Comparison of ENCODE assay signal across 8 mouse cellular contexts in the genomic region with DNA sequence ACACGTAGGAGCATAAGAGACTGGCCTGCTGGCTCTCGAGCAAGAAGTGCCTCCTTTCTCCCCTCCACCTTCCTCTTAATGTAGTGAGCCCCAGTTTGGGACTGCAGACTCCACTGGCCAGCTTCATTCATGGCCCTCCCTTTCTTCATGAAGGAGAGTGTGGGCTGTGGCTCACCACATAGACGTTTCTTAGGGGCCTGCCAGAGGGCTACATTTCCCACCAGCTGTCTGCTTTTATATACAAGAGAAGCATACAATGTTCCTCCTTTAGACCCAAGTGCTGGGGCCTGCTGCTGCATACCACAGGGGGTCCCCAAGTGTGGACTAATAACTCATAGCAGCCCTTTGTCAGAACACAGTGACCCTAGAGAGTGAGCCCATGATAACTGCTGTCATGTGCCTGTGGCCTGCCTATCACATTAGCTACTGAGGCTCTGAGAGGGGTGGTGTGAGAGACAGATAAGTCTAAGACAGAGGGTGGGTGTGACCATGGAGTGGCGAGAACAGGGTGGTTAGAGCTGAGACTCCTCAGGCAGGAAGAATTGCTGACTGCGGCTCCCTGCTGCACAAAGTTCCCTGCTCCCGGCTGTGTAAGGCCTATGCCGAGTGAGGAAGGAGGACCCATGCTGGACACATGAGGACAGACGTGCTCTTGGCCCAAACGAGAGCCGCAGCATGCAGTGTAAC.
DNase-seq lines count a peak whose midpoint lies in the region; ATAC-seq and TF ChIP-seq lines count a peak whose summit lies in the region.

No protein-coding gene starts in this region.

- no peak overlapping the region for H3ac ChIP-seq in myocyte (ENCODE audit: control insufficient read depth, insufficient read length)

- H3K4me3 ChIP-seq in hindbrain, embryonic 12.5 days = no peak overlapping the region
- no peak overlapping the region for H3K4me3 ChIP-seq in hindbrain, embryonic 14.5 days (replicated peaks; ENCODE audit: low read length)
- no peak overlapping the region for H3K4me3 ChIP-seq in myocyte
- H3K4me3 ChIP-seq in midbrain, embryonic 16.5 days (ENCODE audit: low read depth, low read length) = no peak overlapping the region

- no peak for ATAC-seq in hindbrain, embryonic 12.5 days (ENCODE audit: low FRiP score)
- ATAC-seq in hindbrain, embryonic 14.5 days (ENCODE audit: low FRiP score) = no peak
- ATAC-seq in hematopoietic stem cell, adult 5-6 weeks (replicated peaks in 1 of 2; ENCODE audit: insufficient read depth in 1 of 2, low FRiP score in 2 of 2, low TSS enrichment in 1 of 2, low read depth in 1 of 2, poor library complexity in 2 of 2, severe bottlenecking in 2 of 2) = peak; percentile 57 to 73
- no peak for ATAC-seq in midbrain, embryonic 16.5 days

- H3K9me3 ChIP-seq in hindbrain, embryonic 12.5 days (replicated peaks) = no peaks in the 10 kb centered on the region
- no peaks in the 10 kb centered on the region for H3K9me3 ChIP-seq in hindbrain, embryonic 14.5 days (ENCODE audit: control insufficient read depth, low read length)
- H3K9me3 ChIP-seq in midbrain, embryonic 16.5 days (replicated peaks; ENCODE audit: control insufficient read depth, low read length, poor library complexity, severe bottlenecking) = no peaks in the 10 kb centered on the region

- no peak for TF ChIP-seq POLR2A in myocyte (IDR thresholded peaks at IDR 0.05; ENCODE audit: insufficient read length, low read depth)

- 0 out of 2 replicates have a peak overlapping the region, but pooled peaks have one; percentile 30 for H3K27ac ChIP-seq in hindbrain, embryonic 12.5 days
- H3K27ac ChIP-seq in hindbrain, embryonic 14.5 days = no peak overlapping the region
- H3K27ac ChIP-seq in midbrain, embryonic 16.5 days (ENCODE audit: low read length) = no peak overlapping the region

- peaks cover 16% of the 10 kb centered on the region for H3K4me1 ChIP-seq in hindbrain, embryonic 12.5 days
- H3K4me1 ChIP-seq in hindbrain, embryonic 14.5 days (replicated peaks; ENCODE audit: control insufficient read depth, insufficient read depth, low read length) = 0 out of 2 replicates have a peak, but pooled peaks cover 6% of the 10 kb centered on the region
- H3K4me1 ChIP-seq in midbrain, embryonic 16.5 days (ENCODE audit: control insufficient read depth, insufficient read depth, low read length) = peaks cover 8% of the 10 kb centered on the region; the same call in 1 of the 2 replicates

- H3K36me3 ChIP-seq in hindbrain, embryonic 12.5 days = peaks cover 67% of the 10 kb centered on the region
- H3K36me3 ChIP-seq in hindbrain, embryonic 14.5 days (replicated peaks; ENCODE audit: control insufficient read depth, insufficient read depth) = peaks cover 68% of the 10 kb centered on the region
- H3K36me3 ChIP-seq in myocyte (ENCODE audit: control insufficient read depth, insufficient read depth) = no peaks in the 10 kb centered on the region
- peaks cover 23% of the 10 kb centered on the region for H3K36me3 ChIP-seq in midbrain, embryonic 16.5 days (ENCODE audit: control insufficient read depth, insufficient read depth, low read length)

- no peak for DNase-seq in hindbrain, embryonic 14.5 days (ENCODE audit: low spot score)
- DNase-seq in c-Kit-positive CD71-negative TER-119-negative erythroid progenitor cells, embryonic 14.5 days (ENCODE audit: low read depth) = peak; percentile 36
- no peak for DNase-seq in right cerebral cortex, adult 18-20 months
- no peak for DNase-seq in retina, postnatal 1 day

- WGBS in hindbrain, embryonic 12.5 days = 68% methylated on average over 10 of the region's 10 CpGs
- 79% methylated on average over 10 of the region's 10 CpGs for WGBS in hindbrain, embryonic 14.5 days
- 85% methylated on average over 10 of the region's 10 CpGs for WGBS in midbrain, embryonic 16.5 days

- no peaks in the 10 kb centered on the region for H3K79me2 ChIP-seq in myocyte (ENCODE audit: control insufficient read depth, insufficient read depth)

- H3K9ac ChIP-seq in hindbrain, embryonic 12.5 days = no peak overlapping the region
- H3K9ac ChIP-seq in hindbrain, embryonic 14.5 days = no peak overlapping the region
- H3K9ac ChIP-seq in midbrain, embryonic 16.5 days (ENCODE audit: low read depth, low read length) = no peak overlapping the region

- H3K4me2 ChIP-seq in hindbrain, embryonic 12.5 days (replicated peaks) = no peak overlapping the region
- no peak overlapping the region for H3K4me2 ChIP-seq in hindbrain, embryonic 14.5 days (replicated peaks)
- no peak overlapping the region for H3K4me2 ChIP-seq in myocyte (ENCODE audit: low read depth)
- no peak overlapping the region for H3K4me2 ChIP-seq in midbrain, embryonic 16.5 days (ENCODE audit: low read length)

- H3K27me3 ChIP-seq in hindbrain, embryonic 12.5 days = no peaks in the 10 kb centered on the region
- no peaks in the 10 kb centered on the region for H3K27me3 ChIP-seq in hindbrain, embryonic 14.5 days (ENCODE audit: control insufficient read depth, insufficient read depth, low read length)
- H3K27me3 ChIP-seq in myocyte (ENCODE audit: control insufficient read depth, insufficient read depth, insufficient read length) = no peaks in the 10 kb centered on the region
- no peaks in the 10 kb centered on the region for H3K27me3 ChIP-seq in midbrain, embryonic 16.5 days (ENCODE audit: control insufficient read depth, insufficient read depth, low read depth, low read length)

TF ChIP-seq in myocyte, 11 proteins besides CTCF, POLR2A, EP300 and RAD21:
- TF ChIP-seq USF1 (IDR thresholded peaks at IDR 0.05; ENCODE audit: low read depth) = peak; percentile 6
- no peak for TF ChIP-seq MAX (IDR thresholded peaks at IDR 0.05; ENCODE audit: low read depth)
TF ChIP-seq in myocyte: peak in this region for 1.

Comparison
In these comparisons a context has a peak if more than half of its experiments do, and no peak if none do; other contexts are left out.
1. ATAC-seq: peak in hematopoietic stem cell, adult 5-6 weeks (2 of 2); none in hindbrain, embryonic 12.5 days (single experiment), hindbrain, embryonic 14.5 days (single experiment) and midbrain, embryonic 16.5 days (single experiment).